Mouse (Mus musculus) forebrain, embryonic 14.5 days (tissue): Measurements from ENCODE around the gene Mndal. TPM values are rescaled to one million over a fixed set of nuclear protein-coding genes. Genes with fewer than 3 reads are reported as not detected.
"Not testable (repeated sequence)": the region's sequence is repeated elsewhere in the genome, so short reads cannot be mapped to it uniquely, and the experiment has no call there.

Experiments used
- ATAC-seq: fragments of 200-750 bp; cut with Nextera tagmentation; 2 replicates; pipeline ENCODE4 v1.8.0; 2017; ENCODE audit warnings: mild to moderate bottlenecking, moderate library complexity
- DNase-seq: peaks from one replicate; pipeline ENCODE4 v3.0.0-alpha.2; 2015; ENCODE audit warnings: low spot score
- H3K27ac ChIP-seq: fragments of 300-500 bp; sonication (generic); 2 replicates; pipeline ENCODE4 v1.5.1; 2014; ENCODE audit warnings: low read depth, mild to moderate bottlenecking, control low read depth, low read length, moderate library complexity
- H3K27me3 ChIP-seq: fragments of 300-500 bp; sonication (generic); replicated peaks from 2 replicates; pipeline ENCODE4 v1.6.1; 2014; ENCODE audit warnings: low read length, control low read depth, mixed read lengths; ENCODE audit not compliant: control insufficient read depth, insufficient read depth
- H3K36me3 ChIP-seq: fragments of 300-500 bp; sonication (generic); 2 replicates; pipeline ENCODE4 v1.6.1; 2014; ENCODE audit warnings: low read length, control low read depth; ENCODE audit not compliant: control insufficient read depth, insufficient read depth
- H3K4me1 ChIP-seq: fragments of 300-500 bp; sonication (generic); 2 replicates; pipeline ENCODE4 v1.6.1; 2014; ENCODE audit warnings: antibody characterized with exemption, low read length, control low read depth; ENCODE audit not compliant: control insufficient read depth, insufficient read depth
- H3K4me2 ChIP-seq: fragments of 300-500 bp; sonication (generic); 2 replicates; pipeline ENCODE4 v1.6.1; 2014; ENCODE audit warnings: mild to moderate bottlenecking, control low read depth, low read length
- H3K4me3 ChIP-seq: fragments of 300-500 bp; sonication (generic); 2 replicates; pipeline ENCODE4 v1.5.1; 2014; ENCODE audit warnings: low read depth, low read length, control low read depth
- H3K9ac ChIP-seq: fragments of 300-500 bp; sonication (generic); 2 replicates; pipeline ENCODE4 v1.6.1; 2014; ENCODE audit warnings: mild to moderate bottlenecking, low read length, control low read depth, moderate library complexity
- H3K9me3 ChIP-seq: fragments of 300-500 bp; sonication (generic); replicated peaks from 2 replicates; pipeline ENCODE4 v1.6.1; 2016; ENCODE audit warnings: low read length, control low read depth, mixed read lengths; ENCODE audit not compliant: control insufficient read depth
- WGBS: fragments of 180-500 bp; shearing (Covaris S2); extraction: QIAGEN DNeasy Blood & Tissue Kit; methylation state at CpG from one replicate; pipeline ENCODE4 v1.1.7; 2014; 5-methylcytosine and 5-hydroxymethylcytosine counted together
- polyA plus RNA-seq: library from polyadenylated mRNA; unstranded; fragments of >200 nt; fragmentation: Nextera tagmentation; extraction: Ambion mirVana; gene quantifications from 2 replicates; pipeline ENCODE4 v1.2.1, GENCODE M21; 2014

Gene Mndal
- polyA plus RNA-seq, 1 experiment from 2014 or later, result 2.0 TPM

DNA sequence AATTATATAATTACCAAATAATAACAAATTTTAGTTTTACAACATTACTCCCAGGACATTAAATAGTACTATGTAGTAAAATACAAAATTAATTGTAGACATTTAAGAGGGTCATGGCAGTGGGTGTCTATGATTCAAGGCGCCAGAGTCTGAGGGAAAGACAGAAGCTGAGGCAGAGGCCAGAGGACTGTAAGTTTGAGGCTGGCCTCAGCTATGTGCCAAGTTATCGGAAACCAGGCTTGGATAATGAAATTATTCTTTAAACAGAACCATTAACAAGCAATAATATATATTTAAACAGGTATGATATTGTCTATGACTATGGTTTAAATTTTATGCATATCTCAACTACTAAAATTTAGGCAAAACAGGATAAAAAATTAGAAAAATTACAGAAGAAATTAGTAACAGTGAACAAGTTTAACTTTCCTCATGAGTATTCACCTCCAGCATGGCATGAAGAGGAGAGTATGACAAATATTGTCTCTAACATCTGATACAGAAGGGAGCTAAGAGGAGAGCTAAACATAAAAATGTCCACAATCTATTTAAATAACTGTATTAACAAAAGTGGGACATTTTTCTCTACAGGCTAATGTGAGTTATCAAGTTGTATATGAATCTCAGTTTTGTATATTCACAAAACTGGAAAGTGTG lies 30.4 kb downstream of the Mndal start:
- no peaks in the 10 kb centered on the region for H3K27me3 ChIP-seq
- H3K9me3 ChIP-seq, result no peaks in the 10 kb centered on the region
- no peak overlapping the region for H3K4me2 ChIP-seq
- DNase-seq (no peak), ATAC-seq (no peak)
- no peak overlapping the region for H3K27ac ChIP-seq
- no peaks in the 10 kb centered on the region for H3K4me1 ChIP-seq
- H3K9ac ChIP-seq, result no peak overlapping the region
- 91% methylated on average over 2 of the region's 2 CpGs for WGBS
- no peaks in the 10 kb centered on the region for H3K36me3 ChIP-seq
- no peak overlapping the region for H3K4me3 ChIP-seq

- not testable (repeated sequence) for DNase-seq, H3K36me3 ChIP-seq, H3K27me3 ChIP-seq, H3K27ac ChIP-seq, H3K9ac ChIP-seq, H3K4me1 ChIP-seq, H3K9me3 ChIP-seq, ATAC-seq, H3K4me2 ChIP-seq, H3K4me3 ChIP-seq
Observed at GRCm38 (mm10) chr1:173908390-173908789, 33.9 kb downstream of the Mndal start.

DNA sequence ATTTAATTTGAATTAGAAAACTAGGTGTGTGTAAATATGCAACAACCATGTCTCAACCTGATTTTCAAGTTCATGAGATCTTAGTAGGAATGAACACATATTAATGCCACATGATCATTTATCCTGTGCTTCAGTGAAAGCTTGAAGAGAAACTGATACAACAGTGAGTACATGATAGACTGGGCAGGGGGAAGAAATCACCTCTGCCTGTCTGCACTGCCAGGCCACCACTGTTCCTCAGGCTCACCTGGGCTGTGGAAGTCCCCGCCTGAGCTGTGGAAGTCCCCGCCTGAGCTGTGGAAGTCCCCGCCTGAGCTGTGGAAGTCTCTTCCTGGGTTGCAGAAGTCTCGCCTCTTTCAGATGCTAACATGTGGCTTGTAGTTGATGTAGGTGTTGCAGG lies 36.4 kb downstream of the Mndal start:
- H3K27ac ChIP-seq, H3K4me2 ChIP-seq, H3K4me1 ChIP-seq, H3K4me3 ChIP-seq, H3K27me3 ChIP-seq, H3K36me3 ChIP-seq, H3K9me3 ChIP-seq, DNase-seq, H3K9ac ChIP-seq, ATAC-seq: not testable (repeated sequence)
- 96% methylated on average over 3 of the region's 4 CpGs for WGBS

DNA sequence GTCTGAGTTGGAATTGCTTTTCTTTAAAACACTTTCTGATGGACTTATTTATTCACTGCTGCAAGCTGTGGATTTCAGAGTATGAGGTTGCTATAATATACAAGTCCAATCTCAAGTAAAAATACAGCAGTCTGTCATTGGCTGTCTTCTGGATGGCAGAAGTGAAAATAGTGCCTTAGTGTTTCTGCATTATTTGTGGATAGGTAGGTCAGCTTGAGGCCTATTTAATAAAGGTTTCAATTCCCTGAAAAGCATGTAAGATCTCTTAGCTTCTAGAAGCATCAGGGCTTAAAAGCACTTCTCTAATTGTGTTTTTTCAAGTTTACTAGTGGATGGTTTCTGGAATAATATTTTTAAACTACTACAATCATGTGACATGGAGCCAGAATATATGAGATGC lies 52.5 kb downstream of the Mndal start:
- H3K4me1 ChIP-seq, H3K4me3 ChIP-seq, H3K4me2 ChIP-seq, H3K27ac ChIP-seq, DNase-seq, H3K9ac ChIP-seq, H3K27me3 ChIP-seq, H3K9me3 ChIP-seq, ATAC-seq, H3K36me3 ChIP-seq: not testable (repeated sequence)

DNA sequence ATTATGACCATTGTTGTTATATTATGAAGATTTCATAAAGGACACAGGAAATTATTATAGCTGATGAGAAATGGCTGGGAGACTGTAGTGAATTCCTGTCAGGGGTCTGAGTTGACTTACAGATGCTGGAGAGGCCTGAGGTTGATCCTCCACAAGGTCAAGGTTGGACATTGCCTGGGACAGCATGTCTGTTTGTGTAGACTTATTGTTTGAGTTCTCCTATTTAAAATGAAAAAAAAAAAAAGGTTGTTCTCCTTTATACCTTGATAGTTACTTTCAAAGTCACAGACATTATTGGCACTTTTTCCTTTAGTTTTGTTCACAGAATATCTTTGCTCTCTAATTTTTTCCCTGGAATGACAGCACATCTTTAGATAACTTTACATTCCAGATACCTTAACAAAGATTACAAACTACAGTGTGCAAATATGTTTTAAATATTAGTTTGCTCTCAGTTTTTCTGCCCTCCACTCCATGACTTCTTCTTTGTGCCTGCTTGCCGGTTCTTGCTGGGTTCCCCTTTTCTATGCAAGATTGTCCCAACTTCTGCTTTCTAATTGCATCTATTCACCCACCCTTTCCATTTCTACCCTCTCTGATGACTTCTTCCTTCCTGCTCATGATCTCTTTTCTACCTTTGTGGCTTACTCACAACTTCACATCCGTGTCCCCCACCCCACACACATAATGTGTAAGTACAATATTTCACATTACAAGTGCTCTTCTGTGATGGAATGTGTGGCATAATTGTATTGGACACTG lies 55.1 kb downstream of the Mndal start:
- not testable (repeated sequence) for H3K4me3 ChIP-seq, ATAC-seq, H3K9ac ChIP-seq, H3K27ac ChIP-seq, H3K9me3 ChIP-seq, DNase-seq, H3K4me2 ChIP-seq, H3K27me3 ChIP-seq, H3K36me3 ChIP-seq, H3K4me1 ChIP-seq
- 90% methylated on average over 1 of the region's 2 CpGs for WGBS

- H3K4me2 ChIP-seq, H3K27me3 ChIP-seq, H3K9ac ChIP-seq, H3K4me3 ChIP-seq, H3K36me3 ChIP-seq, H3K27ac ChIP-seq, H3K4me1 ChIP-seq, H3K9me3 ChIP-seq: not testable (repeated sequence)
- ATAC-seq (peak; percentile 72; the same call in 1 of the 2 replicates), DNase-seq (peak; percentile 46)
- whole genome bisulfite sequencing, result 65% methylated on average over 3 of the region's 3 CpGs
Observed at GRCm38 (mm10) chr1:173880004-173880666, 62.2 kb downstream of the Mndal start.

DNA sequence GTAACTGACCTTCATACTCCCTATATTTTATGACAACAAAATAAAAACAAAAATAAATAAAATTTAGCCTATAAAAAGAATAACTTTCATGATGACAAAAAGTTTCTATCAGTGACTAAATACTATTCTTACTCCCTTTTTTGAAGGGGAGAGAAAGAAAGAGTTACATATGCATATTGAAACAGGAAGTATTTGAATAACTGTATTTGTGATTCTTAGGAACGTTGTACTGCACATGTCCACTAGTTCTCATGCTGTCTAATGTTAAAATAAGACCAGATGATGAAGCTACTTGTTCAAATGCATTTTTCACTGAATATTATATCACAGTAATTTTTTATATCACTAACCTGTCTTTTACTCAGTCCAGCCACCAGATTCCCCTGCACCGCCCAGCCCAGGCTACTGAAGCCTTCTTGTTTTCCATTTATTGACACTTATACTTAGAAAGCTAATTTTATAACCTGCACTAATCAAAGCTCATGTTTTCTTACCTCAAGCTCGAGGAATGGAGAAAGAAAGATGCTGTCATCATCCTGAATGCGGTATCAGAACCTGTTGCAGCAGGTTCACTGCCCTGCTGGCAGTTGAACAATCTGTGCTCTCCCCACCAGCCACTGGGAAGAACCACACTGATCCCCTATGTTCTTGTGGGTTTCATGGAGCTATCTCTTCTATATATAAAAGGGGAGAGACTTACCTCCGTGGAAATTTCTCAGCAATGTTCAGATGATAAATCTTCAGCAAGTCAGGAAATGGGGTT lies 62.9 kb downstream of the Mndal start:
- not testable (repeated sequence) for H3K36me3 ChIP-seq, H3K4me3 ChIP-seq, ATAC-seq, H3K4me1 ChIP-seq, H3K27ac ChIP-seq, H3K27me3 ChIP-seq, H3K4me2 ChIP-seq, H3K9me3 ChIP-seq, H3K9ac ChIP-seq, DNase-seq
- WGBS, result 78% methylated on average over 5 of the region's 5 CpGs

DNA sequence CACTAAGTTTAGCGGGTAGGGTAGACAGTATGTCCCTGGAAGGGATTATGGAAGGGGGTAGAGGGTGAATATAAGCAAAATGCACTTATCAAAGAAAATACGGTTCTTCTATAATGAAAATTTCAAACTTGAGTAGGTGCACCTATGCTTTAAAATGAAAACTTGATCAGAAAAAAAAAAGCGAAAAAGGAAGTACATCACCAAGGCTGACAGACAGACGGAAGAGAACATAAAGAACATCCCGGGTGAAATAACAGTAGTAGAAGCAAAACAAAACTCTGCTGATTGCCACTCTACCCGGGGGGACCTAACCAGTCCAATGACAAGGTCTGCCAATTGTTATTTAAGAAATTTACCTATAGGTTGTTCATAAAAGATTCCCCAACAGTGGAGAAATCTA lies 64.0 kb downstream of the Mndal start:
- H3K27ac ChIP-seq, DNase-seq, H3K9me3 ChIP-seq, H3K9ac ChIP-seq, H3K4me3 ChIP-seq, H3K36me3 ChIP-seq, H3K27me3 ChIP-seq, H3K4me2 ChIP-seq, H3K4me1 ChIP-seq, ATAC-seq: not testable (repeated sequence)
- WGBS, result 95% methylated on average over 6 of the region's 6 CpGs
